Mouse (Mus musculus) liver, embryonic 11.5 days (tissue): Measurements from ENCODE around the gene Scaper. TPM values are rescaled to one million over a fixed set of nuclear protein-coding genes. Genes with fewer than 3 reads are reported as not detected.

Experiments used
- ATAC-seq: fragments of 200-750 bp; cut with Nextera tagmentation; replicated peaks from 2 replicates; pipeline ENCODE4 v1.8.0; 2017; ENCODE audit warnings: moderate number of reproducible peaks, mild to moderate bottlenecking, moderate TSS enrichment, moderate library complexity; ENCODE audit not compliant: low FRiP score
- DNase-seq: peaks from one replicate; pipeline ENCODE4 v3.0.0-alpha.2; 2017; ENCODE audit warnings: low spot score
- H3K27ac ChIP-seq: fragments of 300-500 bp; sonication (generic); 2 replicates; pipeline ENCODE4 v1.5.1; 2014; ENCODE audit warnings: mild to moderate bottlenecking, low read depth, low read length, control low read depth
- H3K27me3 ChIP-seq: fragments of 300-500 bp; sonication (generic); replicated peaks from 2 replicates; pipeline ENCODE4 v1.6.1; 2014; ENCODE audit warnings: low read length, mixed read lengths; ENCODE audit not compliant: control insufficient read depth, insufficient read depth
- H3K36me3 ChIP-seq: fragments of 300-500 bp; sonication (generic); 2 replicates; pipeline ENCODE4 v1.6.1; 2014; ENCODE audit warnings: mild to moderate bottlenecking, low read length, moderate library complexity, mixed read lengths; ENCODE audit not compliant: control insufficient read depth, insufficient read depth
- H3K4me1 ChIP-seq: fragments of 300-500 bp; sonication (generic); replicated peaks from 2 replicates; pipeline ENCODE4 v1.6.1; 2014; ENCODE audit warnings: low read length, mixed read lengths; ENCODE audit not compliant: control insufficient read depth, insufficient read depth
- H3K4me2 ChIP-seq: fragments of 300-500 bp; sonication (generic); 2 replicates; pipeline ENCODE4 v1.6.1; 2014; ENCODE audit warnings: mild to moderate bottlenecking, control low read depth, moderate library complexity
- H3K4me3 ChIP-seq: fragments of 300-500 bp; sonication (generic); 2 replicates; pipeline ENCODE4 v1.5.1; 2014; ENCODE audit warnings: low read depth, low read length, control low read depth
- H3K9ac ChIP-seq: fragments of 300-500 bp; sonication (generic); 2 replicates; pipeline ENCODE4 v1.6.1; 2014; ENCODE audit warnings: low read depth, low read length, control low read depth
- H3K9me3 ChIP-seq: fragments of 300-500 bp; sonication (generic); 2 replicates; pipeline ENCODE4 v1.6.1; 2016; ENCODE audit warnings: low read length, inconsistent platforms, mixed read lengths; ENCODE audit not compliant: control insufficient read depth
- WGBS: fragments of 180-500 bp; shearing (Covaris S2); extraction: QIAGEN DNeasy Blood & Tissue Kit; methylation state at CpG from one replicate; pipeline ENCODE4 v1.1.7; 2014; 5-methylcytosine and 5-hydroxymethylcytosine counted together
- polyA plus RNA-seq: library from polyadenylated mRNA; unstranded; fragments of >200 nt; fragmentation: Nextera tagmentation; extraction: Ambion mirVana; gene quantifications from 2 replicates; pipeline ENCODE4 v1.2.1, GENCODE M21; 2014

The Scaper gene
- polyA plus RNA-seq, 1 experiment from 2014 or later: 4.3 TPM

GRCm38 (mm10) chr9:55677099-55677498 lies 260.8 kb downstream of the Scaper start:
- Histone ChIP-seq H3K4me3 (no peak overlapping the region), H3K9me3 (no peaks in the 10 kb centered on the region), H3K4me1 (no peaks in the 10 kb centered on the region), H3K27ac (no peak overlapping the region), H3K36me3 (no peaks in the 10 kb centered on the region), H3K9ac (no peak overlapping the region), H3K27me3 (no peaks in the 10 kb centered on the region), H3K4me2 (no peak overlapping the region)
- DNase-seq (no peak), ATAC-seq (no peak)

GRCm38 (mm10) chr9:55646444-55646843 lies 291.5 kb downstream of the Scaper start:
- no peak overlapping the region for H3K9ac ChIP-seq
- H3K4me1 ChIP-seq: no peaks in the 10 kb centered on the region
- no peak for ATAC-seq
- no peaks in the 10 kb centered on the region for H3K9me3 ChIP-seq
- WGBS: 79% methylated on average over 2 of the region's 2 CpGs
- no peak overlapping the region for H3K27ac ChIP-seq
- H3K36me3 ChIP-seq: no peaks in the 10 kb centered on the region
- no peaks in the 10 kb centered on the region for H3K27me3 ChIP-seq
- H3K4me3 ChIP-seq: no peak overlapping the region
- no peak for DNase-seq
- H3K4me2 ChIP-seq: no peak overlapping the region

- no peak overlapping the region for H3K4me2 ChIP-seq
- no peaks in the 10 kb centered on the region for H3K4me1 ChIP-seq
- no peaks in the 10 kb centered on the region for H3K27me3 ChIP-seq
- H3K9ac ChIP-seq: no peak overlapping the region
- no peaks in the 10 kb centered on the region for H3K36me3 ChIP-seq
- no peak overlapping the region for H3K27ac ChIP-seq
- no peaks in the 10 kb centered on the region for H3K9me3 ChIP-seq
- WGBS: 63% methylated on average over 5 of the region's 5 CpGs
- ATAC-seq: no peak
- DNase-seq: no peak
- H3K4me3 ChIP-seq: no peak overlapping the region
These were observed 310.9 kb downstream of the Scaper start for GRCm38 (mm10) chr9:55626990-55627389.

GRCm38 (mm10) chr9:55614711-55615110 lies 323.2 kb downstream of the Scaper start:
- WGBS: 71% methylated on average over 3 of the region's 3 CpGs
- H3K9ac ChIP-seq: no peak overlapping the region
- no peaks in the 10 kb centered on the region for H3K27me3 ChIP-seq
- DNase-seq (no peak), ATAC-seq (no peak)
- H3K36me3 ChIP-seq: no peaks in the 10 kb centered on the region
- H3K9me3 ChIP-seq: no peaks in the 10 kb centered on the region
- no peaks in the 10 kb centered on the region for H3K4me1 ChIP-seq
- H3K4me2 ChIP-seq: no peak overlapping the region
- no peak overlapping the region for H3K4me3 ChIP-seq
- no peak overlapping the region for H3K27ac ChIP-seq

GRCm38 (mm10) chr9:55609751-55610150 lies 328.2 kb downstream of the Scaper start:
- no peak for DNase-seq
- WGBS: 43% methylated on average over 4 of the region's 4 CpGs
- Histone ChIP-seq H3K27ac (no peak overlapping the region), H3K4me1 (no peaks in the 10 kb centered on the region), H3K27me3 (no peaks in the 10 kb centered on the region), H3K9me3 (no peaks in the 10 kb centered on the region), H3K4me3 (no peak overlapping the region), H3K9ac (no peak overlapping the region), H3K4me2 (no peak overlapping the region), H3K36me3 (no peaks in the 10 kb centered on the region)
- no peak for ATAC-seq

- no peak overlapping the region for H3K4me2 ChIP-seq
- no peaks in the 10 kb centered on the region for H3K4me1 ChIP-seq
- H3K36me3 ChIP-seq: no peaks in the 10 kb centered on the region
- ATAC-seq: no peak
- no peak overlapping the region for H3K9ac ChIP-seq
- no peak for DNase-seq
- no peak overlapping the region for H3K4me3 ChIP-seq
- WGBS: 47% methylated on average over 7 of the region's 7 CpGs
- H3K27me3 ChIP-seq: no peaks in the 10 kb centered on the region
- H3K9me3 ChIP-seq: no peaks in the 10 kb centered on the region
- no peak overlapping the region for H3K27ac ChIP-seq
These were observed 329.0 kb downstream of the Scaper start for GRCm38 (mm10) chr9:55608701-55609531.

- no peak overlapping the region for H3K27ac ChIP-seq
- no peak overlapping the region for H3K9ac ChIP-seq
- no peak overlapping the region for H3K4me2 ChIP-seq
- no peak overlapping the region for H3K4me3 ChIP-seq
- no peaks in the 10 kb centered on the region for H3K4me1 ChIP-seq
- ATAC-seq: no peak
- H3K27me3 ChIP-seq: no peaks in the 10 kb centered on the region
- no peaks in the 10 kb centered on the region for H3K36me3 ChIP-seq
- DNase-seq: no peak
- H3K9me3 ChIP-seq: no peaks in the 10 kb centered on the region
These were observed 339.3 kb downstream of the Scaper start for GRCm38 (mm10) chr9:55598594-55598993.

GRCm38 (mm10) chr9:55586141-55586540 lies 351.8 kb downstream of the Scaper start:
- no peak for ATAC-seq

GRCm38 (mm10) chr9:55581414-55581813 lies 356.5 kb downstream of the Scaper start:
- WGBS: 53% methylated on average over 3 of the region's 3 CpGs
- Histone ChIP-seq H3K4me1 (no peaks in the 10 kb centered on the region; the same call in 1 of the 2 replicates), H3K9me3 (no peaks in the 10 kb centered on the region), H3K4me3 (no peak overlapping the region), H3K27ac (no peak overlapping the region), H3K36me3 (no peaks in the 10 kb centered on the region), H3K4me2 (no peak overlapping the region), H3K9ac (no peak overlapping the region), H3K27me3 (no peaks in the 10 kb centered on the region)
- ATAC-seq (no peak), DNase-seq (no peak)

More at GRCm38 (mm10) chr9:55586141-55586540, 351.8 kb downstream of the Scaper start:
- no peaks in the 10 kb centered on the region; the same call in 1 of the 2 replicates for H3K4me1 ChIP-seq
- H3K4me3 ChIP-seq: no peak overlapping the region
- no peak overlapping the region for H3K4me2 ChIP-seq
- H3K27ac ChIP-seq: no peak overlapping the region
- WGBS: 91% methylated on average over 6 of the region's 6 CpGs
- no peaks in the 10 kb centered on the region for H3K27me3 ChIP-seq
- no peak overlapping the region for H3K9ac ChIP-seq
- H3K36me3 ChIP-seq: no peaks in the 10 kb centered on the region
- H3K9me3 ChIP-seq: no peaks in the 10 kb centered on the region
- no peak for DNase-seq
